Comparison of ENCODE assay signal across 17 mouse cellular contexts in genomic region chr11:56898548-56898951, GRCm38 (mm10).
A peak's percentile ranks its signal among the peaks of the same experiment; 100 is the strongest.
DNase-seq lines count a peak whose midpoint lies in the region; ATAC-seq lines count a peak whose summit lies in the region.
"Had no signal": no experiment of that assay in that cellular context is flagged by ENCODE, and none has a peak within 500 bp of the region (broad histone marks: within the 10 kb centered on the region; RNA-seq: fewer than 3 reads in every experiment).

No protein-coding gene starts in this region.

- no peak overlapping the region for H3K4me2 ChIP-seq in hindbrain, embryonic 14.5 days (replicated peaks)
- no peak overlapping the region for H3K4me2 ChIP-seq in forebrain, embryonic 13.5 days
- H3K4me2 ChIP-seq in midbrain, embryonic 14.5 days (ENCODE audit: low read length) = no peak overlapping the region
- H3K4me2 ChIP-seq: heart, embryonic 12.5 days; intestine, embryonic 15.5 days; liver, embryonic 11.5 days had no signal

- no peak overlapping the region for H3K27ac ChIP-seq in hindbrain, embryonic 10.5 days
- H3K27ac ChIP-seq in hindbrain, embryonic 14.5 days = no peak overlapping the region
- no peak overlapping the region for H3K27ac ChIP-seq in forebrain, embryonic 13.5 days
- no peak overlapping the region for H3K27ac ChIP-seq in midbrain, embryonic 14.5 days (replicated peaks; ENCODE audit: low read depth, low read length)
- H3K27ac ChIP-seq: intestine, embryonic 15.5 days; limb, embryonic 10.5 days; stomach, postnatal 0 days had no signal

- H3K36me3 ChIP-seq in hindbrain, embryonic 10.5 days = no peaks in the 10 kb centered on the region
- H3K36me3 ChIP-seq in hindbrain, embryonic 14.5 days (replicated peaks; ENCODE audit: control insufficient read depth, insufficient read depth) = no peaks in the 10 kb centered on the region
- no peaks in the 10 kb centered on the region for H3K36me3 ChIP-seq in forebrain, embryonic 13.5 days (ENCODE audit: poor library complexity, severe bottlenecking)
- no peaks in the 10 kb centered on the region for H3K36me3 ChIP-seq in midbrain, embryonic 14.5 days (ENCODE audit: control insufficient read depth, insufficient read depth, low read length)
- H3K36me3 ChIP-seq: heart, embryonic 12.5 days; intestine, embryonic 15.5 days; limb, embryonic 10.5 days had no signal

- peaks cover 3% of the 10 kb centered on the region; the same call in 1 of the 2 replicates for H3K4me1 ChIP-seq in hindbrain, embryonic 10.5 days (replicated peaks)
- peaks cover 9% of the 10 kb centered on the region for H3K4me1 ChIP-seq in hindbrain, embryonic 14.5 days (replicated peaks; ENCODE audit: control insufficient read depth, insufficient read depth, low read length)
- peaks cover 6% of the 10 kb centered on the region; the same call in 1 of the 2 replicates for H3K4me1 ChIP-seq in forebrain, embryonic 13.5 days
- 0 out of 2 replicates have a peak, but pooled peaks cover 3% of the 10 kb centered on the region for H3K4me1 ChIP-seq in midbrain, embryonic 14.5 days (ENCODE audit: control insufficient read depth, insufficient read depth, low read length)
- H3K4me1 ChIP-seq: heart, embryonic 12.5 days; intestine, embryonic 15.5 days; limb, embryonic 10.5 days had no signal

- DNase-seq in hindbrain, embryonic 10.5 days (ENCODE audit: low spot score) = peak; percentile 7
- DNase-seq in hindbrain, embryonic 14.5 days (ENCODE audit: low spot score) = no peak
- peak; percentile 28 for DNase-seq in embryo, embryonic 10 days (ENCODE audit: low spot score)
- peak; percentile 46 for DNase-seq in midbrain, embryonic 14.5 days
- no peak for DNase-seq in gastrocnemius, postnatal 25 days
- no peak for DNase-seq in urinary bladder, postnatal 25 days (ENCODE audit: low spot score)
- DNase-seq: gastrocnemius, postnatal 14 days; lung, adult 2 months; lung, postnatal 36 days; thymus, postnatal 25 days had no signal

- no peaks in the 10 kb centered on the region for H3K27me3 ChIP-seq in hindbrain, embryonic 10.5 days (ENCODE audit: insufficient read depth, poor library complexity, severe bottlenecking)
- no peaks in the 10 kb centered on the region for H3K27me3 ChIP-seq in hindbrain, embryonic 14.5 days (ENCODE audit: control insufficient read depth, insufficient read depth, low read length)
- peaks cover 2% of the 10 kb centered on the region; the same call in 1 of the 2 replicates for H3K27me3 ChIP-seq in forebrain, embryonic 13.5 days
- H3K27me3 ChIP-seq in midbrain, embryonic 14.5 days (ENCODE audit: control insufficient read depth, insufficient read depth, low read length) = no peaks in the 10 kb centered on the region
- H3K27me3 ChIP-seq: heart, embryonic 12.5 days; intestine, embryonic 15.5 days had no signal

- H3K9ac ChIP-seq in hindbrain, embryonic 14.5 days = no peak overlapping the region
- no peak overlapping the region for H3K9ac ChIP-seq in forebrain, embryonic 13.5 days
- H3K9ac ChIP-seq in midbrain, embryonic 14.5 days (replicated peaks; ENCODE audit: low read length) = no peak overlapping the region
- H3K9ac ChIP-seq: heart, embryonic 12.5 days; intestine, embryonic 15.5 days had no signal

- 47% methylated on average over 4 of the region's 4 CpGs for WGBS in hindbrain, embryonic 10.5 days
- 23% methylated on average over 4 of the region's 4 CpGs for WGBS in hindbrain, embryonic 14.5 days
- 7% methylated on average over 4 of the region's 4 CpGs for WGBS in forebrain, embryonic 13.5 days
- WGBS in midbrain, embryonic 14.5 days = 12% methylated on average over 4 of the region's 4 CpGs

- ATAC-seq in hindbrain, embryonic 14.5 days (ENCODE audit: low FRiP score) = no peak
- ATAC-seq in forebrain, embryonic 13.5 days = peak; percentile 81
- ATAC-seq in midbrain, embryonic 14.5 days (ENCODE audit: low FRiP score, low TSS enrichment) = no peak
- ATAC-seq in CD4-positive, CD25-positive, alpha-beta regulatory T cell, adult 4 months = no peak
- ATAC-seq: intestine, embryonic 15.5 days had no signal

- H3K9me3 ChIP-seq in hindbrain, embryonic 10.5 days = no peaks in the 10 kb centered on the region
- no peaks in the 10 kb centered on the region for H3K9me3 ChIP-seq in hindbrain, embryonic 14.5 days (ENCODE audit: control insufficient read depth, low read length)
- H3K9me3 ChIP-seq in forebrain, embryonic 13.5 days (replicated peaks) = no peaks in the 10 kb centered on the region
- H3K9me3 ChIP-seq in midbrain, embryonic 14.5 days (ENCODE audit: control insufficient read depth, low read length) = no peaks in the 10 kb centered on the region
- H3K9me3 ChIP-seq: heart, embryonic 12.5 days; intestine, embryonic 15.5 days; limb, embryonic 10.5 days had no signal

- no peak overlapping the region for H3K4me3 ChIP-seq in hindbrain, embryonic 10.5 days
- no peak overlapping the region for H3K4me3 ChIP-seq in hindbrain, embryonic 14.5 days (replicated peaks; ENCODE audit: low read length)
- H3K4me3 ChIP-seq in forebrain, embryonic 13.5 days = no peak overlapping the region
- no peak overlapping the region for H3K4me3 ChIP-seq in midbrain, embryonic 14.5 days (replicated peaks; ENCODE audit: low read depth, low read length)
- H3K4me3 ChIP-seq: heart, embryonic 12.5 days; intestine, embryonic 15.5 days; limb, embryonic 10.5 days had no signal

Comparison
In these comparisons a context has a peak if more than half of its experiments do, and no peak if none do; other contexts are left out.
1. DNase-seq: peak in hindbrain, embryonic 10.5 days (single experiment), embryo, embryonic 10 days (single experiment) and midbrain, embryonic 14.5 days (single experiment); none in hindbrain, embryonic 14.5 days (single experiment), gastrocnemius, postnatal 25 days (single experiment) and urinary bladder, postnatal 25 days (single experiment).